Mouse (Mus musculus) lung, adult 2 months (tissue): ENCODE data around the gene Zfp2.

Experiments
- CTCF ChIP-seq: fragments of 200-500 bp; IDR thresholded peaks from 2 replicates; pipeline ENCODE4 v1.5.1; 2011; ENCODE audit warnings: mild to moderate bottlenecking, low read length, control low read depth; ENCODE audit not compliant: insufficient read depth
- POLR2A ChIP-seq: fragments of 200-500 bp; IDR thresholded peaks from 2 replicates; pipeline ENCODE4 v1.6.1; 2011; ENCODE audit warnings: low read depth, mild to moderate bottlenecking, control low read depth, low read length, borderline replicate concordance; ENCODE audit errors: extremely low read depth

- TF ChIP-seq CTCF, result peak; percentile 66
- no peak for TF ChIP-seq POLR2A
These were observed 23.8 kb upstream of the Zfp2 start for GRCm38 (mm10) chr11:50939621-50940366.
